Mouse (Mus musculus) thymus, postnatal 25 days (tissue): ENCODE measurements at regions not wholly inside any gene's neighbourhood (a gene's known extent, or its start where the extent isn't known, plus 50 kb on each side); places are given as distances from the start of the nearest gene placed in this dataset.
"Not testable (repeated sequence)": the region's sequence is repeated elsewhere in the genome, so short reads cannot be mapped to it uniquely, and the experiment has no call there.

ENCODE experiments used
- DNase-seq: peaks from one replicate; pipeline ENCODE4 v3.0.0; 2022

DNA sequence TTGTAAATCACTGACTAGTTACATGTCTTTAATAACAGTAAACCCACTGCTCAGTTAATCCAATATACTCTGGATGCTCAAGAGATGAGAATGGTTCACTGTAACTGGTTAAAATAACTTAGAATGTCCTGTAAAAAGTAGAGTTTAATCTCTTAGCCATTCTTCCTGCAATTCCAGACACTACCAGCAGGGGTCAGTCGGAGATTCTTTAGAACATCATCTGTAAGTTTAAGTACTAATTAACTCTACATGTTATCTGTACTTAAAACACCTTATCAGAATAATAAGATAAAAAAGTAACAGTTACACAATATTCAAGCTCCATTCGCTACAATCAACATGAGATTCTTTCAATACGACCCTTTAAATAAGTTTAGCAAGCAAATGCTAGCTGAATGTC is 58.7 kb upstream of the Olig3 start:
- peak; percentile 69 for DNase-seq

DNA sequence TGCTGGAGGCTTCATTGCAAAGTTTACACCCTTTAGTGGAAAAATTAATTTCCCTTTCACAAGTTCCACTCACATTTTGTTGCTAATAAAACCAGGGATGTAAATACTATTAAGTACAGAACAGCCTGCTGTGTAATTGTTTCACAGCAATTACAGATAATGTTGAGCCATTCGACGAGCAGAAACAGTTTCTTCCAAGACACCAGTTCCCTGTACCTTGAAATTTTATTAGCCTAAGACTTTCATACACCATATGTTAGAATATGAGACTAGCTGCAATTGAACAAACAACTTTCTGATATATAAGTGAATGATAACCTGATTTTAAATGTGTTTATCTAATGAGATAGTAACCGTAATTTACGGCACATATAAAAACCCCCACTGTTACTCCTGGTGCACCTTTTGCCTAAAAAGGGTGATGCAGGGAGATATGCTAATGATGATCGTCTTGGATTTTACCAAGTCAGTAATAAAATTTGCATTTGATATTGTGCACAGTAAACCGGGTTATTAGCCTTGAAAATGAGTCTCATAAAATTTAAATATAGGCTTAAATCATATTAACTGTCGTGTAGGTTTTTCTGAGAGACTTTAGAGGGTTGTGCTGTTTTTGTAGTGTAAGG is 60.8 kb upstream of the Olig3 start:
- no peak for DNase-seq

DNA sequence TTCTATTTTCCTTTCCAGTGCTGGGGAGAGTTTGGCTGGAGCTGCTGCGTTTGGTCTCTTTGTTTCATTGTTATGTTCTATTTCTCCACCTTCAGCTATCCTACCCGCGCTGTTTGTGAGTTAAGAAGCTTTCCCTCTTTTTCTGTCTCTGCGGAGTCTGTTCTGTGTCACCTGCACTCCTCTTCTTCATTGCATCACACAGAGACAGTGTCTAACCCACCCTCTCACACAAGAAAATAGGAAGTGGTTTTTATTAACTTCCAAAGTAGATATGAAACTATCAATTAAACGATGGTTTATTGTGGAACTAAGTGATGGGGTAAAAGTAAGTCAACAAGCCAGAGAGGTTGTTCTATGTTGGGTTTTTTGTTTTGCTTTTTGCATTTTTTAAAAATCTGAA is 64.9 kb upstream of the Olig3 start:
- no peak for DNase-seq

DNA sequence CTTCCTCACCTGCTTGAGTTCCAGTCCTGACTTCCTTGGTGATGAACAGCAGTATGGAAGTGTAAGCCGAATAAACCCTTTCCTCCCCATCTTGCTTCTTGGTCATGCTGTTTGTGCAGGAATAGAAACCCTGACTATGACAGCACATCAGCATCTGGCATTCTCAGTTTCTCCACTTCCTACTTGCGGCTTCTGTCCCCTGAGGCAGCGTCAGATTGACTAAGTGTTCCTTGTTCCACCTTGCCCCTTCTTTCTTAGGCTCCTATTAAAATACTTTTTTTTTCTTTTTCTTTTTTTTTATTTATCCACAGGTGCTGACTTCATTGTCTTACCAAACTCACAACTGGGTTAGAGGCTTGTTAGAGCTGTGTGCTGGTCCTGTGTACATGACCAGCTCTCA is 65.3 kb upstream of the Olig3 start:
- DNase-seq = not testable (repeated sequence)

DNA sequence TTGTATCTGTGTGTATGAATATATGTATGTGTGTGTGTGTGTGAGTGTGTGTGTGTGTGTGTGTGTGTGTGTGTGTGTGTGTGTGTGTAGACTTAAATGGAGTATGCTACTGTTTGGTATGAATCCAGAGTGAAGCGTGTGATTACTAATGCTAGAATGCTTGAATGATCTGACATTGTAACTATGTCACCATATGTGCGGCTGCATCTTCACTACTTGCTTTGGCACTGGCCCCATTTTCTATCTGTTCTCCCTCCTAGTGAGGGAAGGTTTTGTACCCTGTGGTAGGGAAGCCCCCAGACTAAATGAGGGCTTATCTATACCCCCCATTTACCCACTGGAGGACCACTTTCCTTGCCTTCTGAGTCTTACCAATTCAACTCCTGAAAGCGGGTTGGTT is 74.2 kb upstream of the Olig3 start:
- no peak for DNase-seq

DNA sequence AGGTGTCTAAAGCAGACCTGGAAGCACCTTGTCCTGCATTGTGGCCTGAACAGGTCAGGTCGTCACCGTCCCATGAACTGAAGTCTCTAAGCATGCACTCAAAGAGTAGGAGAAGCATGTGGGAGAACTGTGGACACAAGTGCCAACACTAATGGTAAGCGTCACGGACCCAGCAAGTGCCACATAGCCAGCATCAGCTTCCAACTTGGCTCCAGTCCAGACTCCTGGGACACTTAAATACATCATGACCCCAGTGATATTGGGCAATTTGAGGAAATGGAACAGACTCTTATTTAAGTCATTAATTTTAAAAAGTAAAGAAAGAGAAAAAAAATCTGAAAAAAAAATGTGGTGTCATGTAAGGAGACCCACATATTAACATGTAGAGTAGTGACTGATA is 75.3 kb upstream of the Olig3 start:
- DNase-seq = no peak

DNA sequence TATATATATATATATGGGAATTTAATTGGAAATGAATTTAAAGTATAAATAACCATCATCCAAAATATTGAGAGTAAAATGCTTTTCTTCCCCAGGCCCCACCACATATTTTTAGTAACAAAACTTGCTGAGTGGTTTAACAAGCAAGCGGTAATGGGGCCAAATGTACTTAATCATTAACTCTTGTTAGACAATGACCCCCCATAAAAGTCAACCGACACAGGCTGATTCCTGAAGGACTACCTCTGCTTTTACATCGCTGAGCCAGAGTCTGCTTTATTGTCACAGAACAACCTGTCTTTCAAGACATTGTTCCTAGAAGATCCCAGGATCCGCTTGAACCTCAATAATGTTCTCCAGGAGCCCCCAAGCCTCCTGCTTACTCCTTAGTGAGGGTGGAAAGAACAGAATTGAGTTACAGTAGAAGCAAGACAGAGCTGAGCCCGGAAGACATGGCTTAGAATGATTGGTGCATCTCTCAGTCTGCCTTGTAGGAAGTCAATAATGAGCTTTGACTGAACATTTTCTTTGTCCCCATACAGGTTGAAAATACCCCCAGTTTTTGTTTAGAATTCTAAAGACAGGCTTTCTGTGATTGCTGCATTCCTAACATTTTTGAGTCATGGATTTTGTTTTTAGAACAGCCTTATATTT is 78.0 kb upstream of the Olig3 start:
- DNase-seq = no peak

DNA sequence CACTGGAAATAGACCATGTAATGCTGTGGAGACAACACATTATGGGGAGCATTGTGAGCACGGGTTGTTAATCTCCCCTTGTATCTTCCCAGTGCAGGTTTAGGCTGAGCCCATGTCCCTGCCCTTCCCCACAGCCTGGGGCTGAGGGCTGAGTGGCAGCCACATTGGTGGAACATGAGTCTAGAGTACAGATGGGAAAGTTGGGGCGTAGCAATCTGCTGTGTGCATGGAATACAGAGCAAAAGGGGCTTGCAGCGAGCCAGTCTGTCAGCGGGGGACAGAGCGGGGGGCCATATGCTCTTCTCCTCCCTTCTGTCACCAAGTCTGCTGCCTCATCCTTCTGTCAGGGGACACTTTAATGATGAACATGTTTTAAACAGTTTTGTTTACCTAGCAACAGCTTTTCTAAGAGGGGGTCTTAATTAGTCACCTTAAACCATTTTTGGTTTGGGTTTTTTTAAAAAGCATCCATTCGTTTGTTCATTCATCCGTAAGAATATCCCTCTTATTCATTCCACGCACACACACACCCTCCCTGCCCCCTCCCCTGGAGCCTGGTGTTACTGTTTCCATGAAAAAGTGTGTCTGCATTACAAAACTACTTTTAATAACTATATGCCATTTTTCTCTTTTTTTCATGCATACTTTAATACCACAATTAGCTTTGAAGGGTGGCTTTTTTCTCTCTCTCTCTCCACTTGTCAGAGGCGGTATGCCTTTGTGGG is 79.1 kb upstream of the Olig3 start:
- no peak for DNase-seq

DNA sequence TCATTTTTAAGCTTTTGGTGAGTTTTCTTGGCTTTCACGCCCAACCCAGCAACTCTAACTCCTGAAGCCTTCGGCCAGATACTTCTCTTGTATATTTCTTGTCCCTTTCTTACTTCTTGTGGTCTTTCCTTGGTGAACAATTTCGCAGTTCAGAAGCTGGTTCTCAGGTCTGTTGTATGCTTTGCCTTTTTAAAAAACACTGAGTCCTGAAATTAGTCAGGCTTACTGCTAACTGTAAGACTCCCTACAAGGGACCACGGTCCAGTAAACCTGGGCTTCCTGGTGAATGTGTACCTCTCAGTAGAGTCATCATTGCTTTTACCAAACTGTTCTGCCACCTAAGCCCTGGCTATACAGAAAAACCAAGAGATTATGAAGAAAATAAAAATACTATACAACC is 81.3 kb upstream of the Olig3 start:
- no peak for DNase-seq

DNA sequence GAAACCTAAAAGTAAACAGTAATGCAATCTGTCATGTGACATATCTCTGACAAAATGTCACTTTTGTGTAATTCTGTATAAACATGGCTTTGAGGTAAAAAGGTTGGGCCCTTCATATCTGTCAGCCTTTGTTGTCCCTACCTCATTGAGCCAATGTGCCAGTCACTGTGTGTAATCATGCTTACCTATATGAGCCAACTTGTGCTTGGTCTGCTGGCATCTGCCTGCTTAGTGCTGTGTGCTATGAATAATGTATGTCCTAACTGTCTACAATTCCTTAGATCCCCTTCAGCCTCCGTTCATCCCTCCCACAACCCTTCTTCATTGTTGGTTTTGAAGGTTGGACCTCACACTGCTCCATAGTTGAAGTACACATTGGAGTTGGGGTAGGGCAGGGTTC is 86.9 kb upstream of the Olig3 start:
- DNase-seq = no peak

DNA sequence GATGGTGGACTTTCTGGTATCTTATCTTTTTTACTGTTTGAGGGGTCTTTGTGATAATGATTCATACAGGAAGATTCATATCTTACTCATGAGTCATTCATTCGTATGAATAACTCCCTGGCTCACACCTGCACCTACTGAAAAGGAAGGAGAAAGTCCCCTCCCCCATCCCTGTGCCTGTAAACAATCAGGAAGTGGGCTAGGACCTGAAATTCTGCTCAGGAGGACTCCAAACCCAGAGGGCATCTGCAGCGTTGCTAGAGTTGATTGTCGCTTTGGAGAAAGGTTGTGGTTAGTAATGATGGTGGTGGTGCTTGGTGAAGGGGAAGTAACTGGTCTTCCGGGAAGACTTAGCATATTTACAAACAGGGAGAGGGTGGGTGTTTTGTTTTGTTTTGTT is 88.3 kb upstream of the Olig3 start:
- peak; percentile 46 for DNase-seq

DNA sequence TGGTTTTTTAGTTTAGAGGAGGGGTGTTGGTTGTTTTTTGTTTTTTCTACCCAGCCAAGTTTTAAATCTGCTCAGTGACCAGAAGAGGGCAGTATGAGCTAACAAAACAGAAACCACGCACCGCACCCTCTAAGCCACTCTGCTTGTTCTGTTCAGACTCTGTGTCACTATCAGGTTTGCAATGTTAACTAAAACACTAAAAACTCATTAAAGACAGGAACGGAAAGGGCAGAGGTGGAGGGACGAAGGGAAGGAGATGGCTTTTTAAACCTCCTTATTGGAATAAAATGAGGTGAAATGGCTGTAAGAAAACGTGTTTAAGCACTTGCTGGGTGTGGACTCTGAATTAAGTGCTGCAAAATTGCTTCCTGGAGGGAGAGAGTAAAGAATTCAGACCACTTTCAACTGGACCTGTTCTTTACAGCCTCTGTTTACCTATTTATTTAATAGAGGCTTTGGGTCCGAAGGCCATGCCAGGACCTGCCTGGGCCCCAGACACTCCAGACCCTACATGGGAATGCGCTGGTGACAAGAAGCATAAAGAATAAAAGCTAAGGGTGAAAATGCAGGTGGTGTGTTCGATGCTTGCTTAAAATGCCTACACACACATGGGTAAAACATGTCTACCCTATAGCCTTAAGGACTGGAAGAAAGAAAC is 116.1 kb upstream of the Olig3 start:
- DNase-seq = peak; percentile 60

DNA sequence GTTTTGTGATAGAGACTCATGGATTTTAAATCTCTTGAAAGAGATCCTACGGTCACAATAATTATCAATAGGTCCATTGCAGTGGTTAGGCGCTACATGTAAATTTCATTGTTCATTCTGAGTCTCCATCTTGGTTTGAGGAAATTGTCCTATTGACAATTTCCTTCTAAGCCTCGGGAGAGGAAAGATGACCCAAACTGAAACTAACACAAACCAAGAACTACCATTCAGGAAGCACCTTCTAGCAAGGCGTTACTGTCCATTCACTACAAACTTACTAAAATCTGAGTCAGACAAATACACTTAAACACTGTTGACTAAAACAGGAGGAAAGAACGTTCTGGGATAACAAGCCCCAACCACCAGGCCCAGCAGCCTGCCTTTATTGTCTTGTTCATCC is 140.1 kb upstream of the Olig3 start:
- DNase-seq = no peak

DNA sequence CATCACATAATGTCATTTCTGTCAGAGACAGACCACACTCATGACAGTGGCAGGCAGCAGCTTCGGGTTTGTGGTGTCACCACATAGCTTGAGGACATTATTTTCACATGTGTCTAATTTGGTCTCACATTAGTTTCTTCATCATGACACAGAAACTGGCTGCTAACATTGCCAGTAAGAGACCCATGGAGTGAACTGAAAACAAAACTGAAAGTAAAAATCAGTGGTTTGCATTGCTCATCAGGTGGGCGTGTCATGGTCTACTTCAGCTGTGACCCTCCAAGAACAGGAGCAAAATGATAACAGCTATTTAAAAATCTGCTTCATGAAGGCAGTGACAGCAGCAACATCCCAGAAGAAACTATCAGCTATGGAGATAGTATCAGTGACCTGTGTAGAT is 146.6 kb upstream of the Olig3 start:
- DNase-seq = no peak

DNA sequence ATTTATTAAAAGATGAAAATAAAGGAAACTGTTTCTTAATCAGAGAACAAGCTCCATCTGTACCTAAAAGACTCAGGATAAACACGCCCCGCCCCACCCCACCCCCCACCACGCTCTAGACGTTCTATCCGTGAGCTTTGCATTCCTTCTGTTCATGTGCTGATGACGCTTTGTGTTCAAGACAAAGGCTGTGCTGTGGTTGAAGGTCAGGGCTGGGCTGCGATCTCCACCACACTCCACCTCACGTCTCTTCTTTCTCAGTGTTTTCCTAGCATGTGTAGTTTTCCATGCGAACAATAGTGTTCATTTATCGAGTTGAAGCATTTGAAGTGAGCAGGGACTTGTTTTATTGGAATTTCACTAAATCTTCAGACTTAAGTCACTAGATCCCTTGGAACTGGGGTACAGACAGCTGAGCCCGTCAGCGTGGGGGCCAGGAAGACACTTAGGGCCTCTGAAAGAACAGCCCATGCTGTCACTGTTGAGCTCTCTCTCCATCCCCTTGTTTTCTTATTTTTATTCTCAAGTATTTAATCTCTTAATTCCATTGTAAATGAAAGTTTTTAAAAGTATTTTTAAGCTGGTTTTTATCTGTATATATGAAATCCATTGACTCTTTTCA is 148.1 kb upstream of the Olig3 start:
- DNase-seq = no peak

DNA sequence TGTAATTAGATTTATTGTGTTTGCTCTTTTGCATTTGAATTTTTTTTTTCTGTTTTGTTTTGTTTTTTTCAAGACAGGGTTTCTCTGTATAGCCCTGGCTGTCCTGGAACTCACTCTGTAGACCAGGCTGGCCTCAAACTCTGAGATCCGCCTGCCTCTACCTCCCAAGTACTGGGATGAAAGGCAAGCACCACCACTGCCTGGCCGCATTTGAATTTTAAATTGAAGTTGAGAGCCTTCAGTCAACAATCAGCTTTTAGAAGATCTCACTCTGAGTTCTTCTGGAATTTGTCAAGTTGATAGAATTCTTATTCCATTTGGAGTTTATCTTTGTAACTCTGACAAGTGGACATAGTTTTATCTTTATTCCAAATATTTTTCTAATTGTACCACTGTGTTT is 148.8 kb upstream of the Olig3 start:
- DNase-seq = no peak

DNA sequence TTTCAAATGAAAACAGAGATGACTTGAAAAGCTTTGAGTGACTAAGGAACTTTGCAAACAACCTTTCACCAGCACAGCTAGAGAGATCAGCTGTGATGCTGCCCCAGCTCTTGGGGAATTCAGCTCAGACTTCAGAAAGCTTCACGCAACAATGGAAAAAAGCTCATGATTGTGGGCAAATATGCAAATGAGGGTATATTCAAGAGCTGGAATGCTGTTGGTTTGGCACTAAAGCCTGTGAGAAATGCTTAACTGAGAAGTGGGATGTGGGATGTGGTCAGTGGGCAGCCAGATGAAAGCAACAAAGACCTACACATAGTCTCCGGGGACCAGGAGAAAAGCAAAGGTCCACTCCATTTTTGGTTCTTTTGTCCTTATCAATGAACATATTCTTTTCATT is 156.0 kb upstream of the Olig3 start:
- DNase-seq = no peak

DNA sequence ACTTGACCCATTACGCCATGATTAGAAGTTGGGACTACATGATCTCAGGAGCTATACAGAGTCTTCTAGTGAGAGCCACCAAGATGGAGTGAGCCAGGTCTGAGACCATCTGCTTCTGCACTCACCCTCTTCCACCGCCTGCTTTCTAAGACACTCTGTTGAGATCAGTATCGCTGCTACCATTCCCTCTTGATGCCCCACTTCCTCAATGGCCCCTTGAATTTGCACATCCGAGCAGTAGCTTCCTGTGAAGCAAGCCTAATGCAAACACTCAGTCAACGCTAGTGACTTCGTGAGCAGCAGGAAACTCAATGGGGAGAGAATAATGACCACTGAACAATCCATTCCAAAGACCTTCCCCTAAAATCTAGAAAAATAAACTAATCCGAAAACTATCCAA is 160.7 kb upstream of the Olig3 start:
- DNase-seq = peak; percentile 58

DNA sequence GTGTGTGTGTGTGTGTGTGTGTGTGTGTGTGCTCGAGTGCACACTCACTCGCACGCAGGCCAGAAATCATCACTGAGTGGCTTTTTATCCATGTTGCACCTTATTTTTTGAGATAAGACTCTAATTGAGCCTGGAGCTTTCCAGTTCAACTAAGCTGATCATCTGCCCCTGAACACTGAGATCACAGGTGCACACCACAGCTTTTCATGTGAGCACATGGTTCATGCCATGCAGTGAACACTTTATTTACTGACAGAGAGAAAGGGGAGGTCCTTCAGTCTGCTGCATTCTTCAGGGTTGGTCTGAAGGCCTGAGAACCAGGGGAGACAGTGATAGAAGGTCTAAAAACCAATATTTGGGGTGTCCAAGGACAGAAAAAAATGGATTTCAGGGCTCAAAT is 161.7 kb upstream of the Olig3 start:
- DNase-seq = peak; percentile 70

DNA sequence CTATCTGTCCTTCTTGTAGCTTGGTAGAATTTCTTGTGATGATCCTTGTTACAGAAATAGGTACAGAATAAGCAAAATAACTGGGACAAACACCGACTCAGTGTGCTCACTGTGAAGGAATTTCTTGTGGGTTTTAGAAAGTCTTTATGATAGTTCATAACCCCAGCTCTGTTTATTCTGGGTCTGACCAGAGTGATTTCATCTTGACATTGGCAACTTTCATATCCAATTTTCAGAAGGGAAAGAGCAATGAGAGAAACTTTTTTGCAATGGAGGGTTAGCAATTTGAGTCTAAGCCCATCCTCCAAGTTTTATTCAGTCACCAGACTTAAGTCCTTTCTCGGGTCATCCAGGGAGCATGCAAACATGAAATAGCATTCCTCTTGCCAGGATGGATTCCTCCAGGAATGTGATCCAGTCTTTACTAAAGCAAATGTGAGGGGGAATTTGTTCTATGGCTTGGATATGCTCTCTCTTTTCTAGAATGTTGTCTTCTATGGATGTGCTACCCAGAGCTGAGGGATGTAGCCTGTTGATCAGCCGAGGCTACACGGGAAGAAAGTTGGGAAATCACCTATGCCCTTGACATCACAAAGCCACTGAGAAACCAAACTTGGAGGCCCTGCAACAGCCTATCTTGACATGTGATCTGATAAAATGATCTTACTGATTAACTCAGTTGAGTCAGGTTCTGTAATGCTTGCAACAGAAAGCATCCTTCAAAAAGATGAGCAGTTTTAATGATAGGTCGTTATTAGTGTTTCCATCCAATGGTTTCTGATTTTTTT is 163.2 kb upstream of the Olig3 start:
- no peak for DNase-seq

DNA sequence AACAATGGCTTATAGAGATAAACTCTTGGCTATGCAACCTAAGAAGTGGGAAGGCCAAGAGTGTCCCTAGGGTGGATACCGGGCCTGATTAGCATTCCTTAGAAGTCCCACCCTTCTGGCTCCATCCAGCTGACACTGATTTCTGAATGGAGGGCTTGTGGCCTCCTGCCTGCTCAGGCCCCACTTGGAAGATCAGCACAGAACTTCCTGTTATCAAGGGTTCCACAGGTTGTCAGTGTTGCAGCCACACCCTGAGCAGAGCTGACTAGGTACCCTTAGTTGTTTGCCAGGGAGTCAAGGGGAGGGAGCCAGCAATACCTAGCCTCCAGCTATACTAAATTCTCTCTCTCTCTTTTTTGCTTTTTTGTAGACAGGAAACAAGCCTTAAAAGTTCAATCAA is 164.1 kb upstream of the Olig3 start:
- DNase-seq = peak; percentile 52

DNA sequence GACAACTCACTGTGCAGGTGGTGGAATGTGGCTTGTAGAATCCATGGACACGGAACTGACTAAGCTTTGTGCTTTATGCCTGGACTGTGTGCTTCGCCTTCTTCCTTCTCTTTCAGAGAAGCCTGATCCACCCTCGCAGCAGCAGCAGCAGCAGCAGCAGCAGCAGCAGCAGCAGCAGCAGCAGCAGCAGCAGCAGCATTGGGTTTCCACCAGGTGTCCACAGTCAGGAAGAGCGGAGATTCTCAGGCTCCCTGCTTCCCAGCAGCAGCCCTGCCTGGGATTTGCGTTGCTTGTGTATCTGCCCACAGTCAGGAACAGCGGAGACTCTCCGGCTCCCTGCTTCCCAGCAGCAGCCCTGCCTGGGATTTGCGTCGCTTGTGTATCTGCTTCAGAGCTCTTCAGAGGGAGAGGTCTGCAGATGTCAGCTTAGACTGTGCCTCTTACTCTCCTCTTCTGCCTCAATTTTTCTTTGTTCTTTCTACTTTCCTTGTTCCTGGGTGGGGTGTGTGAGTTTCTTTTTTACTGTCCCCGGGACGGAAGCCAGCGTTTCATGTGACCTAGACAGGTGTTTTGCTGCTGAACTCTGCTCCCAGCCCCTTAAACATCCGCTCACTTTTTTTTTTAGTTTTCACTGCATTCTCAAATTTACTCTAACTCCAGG is 168.1 kb upstream of the Olig3 start:
- DNase-seq = peak; percentile 78
